Mouse (Mus musculus) liver, embryonic 13.5 days (tissue): ENCODE data around the gene Sos1. TPM values are rescaled to one million over a fixed set of nuclear protein-coding genes. Genes with fewer than 3 reads are reported as not detected.
"Not testable (repeated sequence)": the region's sequence is repeated elsewhere in the genome, so short reads cannot be mapped to it uniquely, and the experiment has no call there.

Experiments used
- ATAC-seq: fragments of 200-750 bp; cut with Nextera tagmentation; 2 replicates; pipeline ENCODE4 v1.8.0; 2017; ENCODE audit warnings: low read depth, mild to moderate bottlenecking, moderate number of reproducible peaks, moderate library complexity
- DNase-seq: peaks from one replicate; pipeline ENCODE4 v3.0.0; 2022
- H3K27ac ChIP-seq: fragments of 300-500 bp; sonication (generic); 2 replicates; pipeline ENCODE4 v1.5.1; 2015; ENCODE audit warnings: moderate library complexity, mild to moderate bottlenecking, inconsistent platforms
- H3K27me3 ChIP-seq: fragments of 300-500 bp; sonication (generic); 2 replicates; pipeline ENCODE4 v1.6.1; 2015; ENCODE audit warnings: mild to moderate bottlenecking, inconsistent platforms
- H3K36me3 ChIP-seq: fragments of 300-500 bp; sonication (generic); 2 replicates; pipeline ENCODE4 v1.6.1; 2015; ENCODE audit warnings: mild to moderate bottlenecking, inconsistent platforms
- H3K4me1 ChIP-seq: fragments of 300-500 bp; sonication (generic); replicated peaks from 2 replicates; pipeline ENCODE4 v1.6.1; 2015; ENCODE audit warnings: inconsistent platforms
- H3K4me2 ChIP-seq: fragments of 300-500 bp; sonication (generic); 2 replicates; pipeline ENCODE4 v1.6.1; 2015; ENCODE audit warnings: inconsistent platforms, mild to moderate bottlenecking, moderate library complexity
- H3K4me3 ChIP-seq: fragments of 300-500 bp; sonication (generic); replicated peaks from 2 replicates; pipeline ENCODE4 v1.5.1; 2015; ENCODE audit warnings: mild to moderate bottlenecking, inconsistent platforms
- H3K9ac ChIP-seq: fragments of 300-500 bp; sonication (generic); 2 replicates; pipeline ENCODE4 v1.6.1; 2015; ENCODE audit warnings: mild to moderate bottlenecking, inconsistent platforms
- H3K9me3 ChIP-seq: fragments of 300-500 bp; sonication (generic); replicated peaks from 2 replicates; pipeline ENCODE4 v1.6.1; 2016; ENCODE audit warnings: inconsistent platforms
- WGBS: fragments of 180-500 bp; shearing (Covaris S2); methylation state at CpG from one replicate; pipeline ENCODE4 v1.1.7; 2015; ENCODE audit not compliant: insufficient replicate concordance; 5-methylcytosine and 5-hydroxymethylcytosine counted together
- polyA plus RNA-seq: library from polyadenylated mRNA; unstranded; fragments of >200 nt; fragmentation: Nextera tagmentation; extraction: Ambion mirVana; gene quantifications from 2 replicates; pipeline ENCODE4 v1.2.1, GENCODE M21; 2015

Sos1 gene
- polyA plus RNA-seq, 1 experiment from 2014 or later = 1.1 TPM

DNA sequence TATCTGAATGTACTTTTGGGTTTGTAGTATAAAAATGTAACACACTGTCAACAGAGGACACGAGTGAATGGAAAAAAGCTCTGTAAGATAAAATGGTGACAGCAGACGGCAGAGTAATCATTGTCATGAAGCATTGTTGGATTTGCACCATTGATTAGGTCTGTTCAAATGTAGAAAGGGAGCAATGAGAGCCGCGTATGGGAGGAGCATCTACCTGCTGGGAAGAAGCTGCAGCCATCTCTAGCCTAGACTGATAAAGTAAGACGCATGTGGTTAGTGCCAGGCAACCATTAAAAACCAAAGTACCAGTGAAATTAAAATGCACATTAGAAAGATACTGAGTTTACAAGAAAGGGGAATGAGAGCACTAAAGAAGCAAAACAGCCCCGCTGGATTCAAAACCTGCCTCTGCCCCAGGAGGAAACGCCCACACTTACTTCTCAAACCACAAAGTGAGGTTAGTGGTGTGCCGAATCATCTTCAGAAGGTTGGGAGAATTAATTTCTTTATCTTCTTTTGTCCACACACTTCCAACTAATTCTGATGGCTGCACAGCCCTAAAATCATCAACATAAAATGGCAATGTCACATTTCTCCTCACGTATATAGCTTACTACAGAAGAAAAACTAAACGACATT, 61.6 kb downstream of the Sos1 start:
- H3K9me3 ChIP-seq = no peaks in the 10 kb centered on the region; the same call in 1 of the 2 replicates
- no peak overlapping the region for H3K27ac ChIP-seq
- no peak overlapping the region for H3K4me2 ChIP-seq
- WGBS = 60% methylated on average over 10 of the region's 10 CpGs
- no peak overlapping the region for H3K4me3 ChIP-seq
- DNase-seq = no peak
- no peaks in the 10 kb centered on the region for H3K4me1 ChIP-seq
- no peak for ATAC-seq
- H3K27me3 ChIP-seq = no peaks in the 10 kb centered on the region
- no peak overlapping the region for H3K9ac ChIP-seq
- H3K36me3 ChIP-seq = peaks cover 34% of the 10 kb centered on the region

GRCm38 (mm10) chr17:80411182-80411581, 69.1 kb downstream of the Sos1 start:
- peaks cover 55% of the 10 kb centered on the region for H3K36me3 ChIP-seq
- DNase-seq (no peak), ATAC-seq (no peak)
- no peaks in the 10 kb centered on the region for H3K4me1 ChIP-seq
- no peak overlapping the region for H3K27ac ChIP-seq
- H3K9ac ChIP-seq = no peak overlapping the region
- no peak overlapping the region for H3K4me3 ChIP-seq
- no peak overlapping the region for H3K4me2 ChIP-seq
- 58% methylated on average over 1 of the region's 1 CpGs for WGBS
- H3K9me3 ChIP-seq = no peaks in the 10 kb centered on the region
- no peaks in the 10 kb centered on the region for H3K27me3 ChIP-seq

GRCm38 (mm10) chr17:80398243-80398642, 82.0 kb downstream of the Sos1 start:
- H3K9me3 ChIP-seq = no peaks in the 10 kb centered on the region
- no peaks in the 10 kb centered on the region for H3K27me3 ChIP-seq
- peaks cover 18% of the 10 kb centered on the region for H3K36me3 ChIP-seq
- 80% methylated on average over 7 of the region's 7 CpGs for WGBS
- H3K4me3 ChIP-seq = no peak overlapping the region
- ATAC-seq (no peak), DNase-seq (no peak)
- no peak overlapping the region for H3K4me2 ChIP-seq
- H3K9ac ChIP-seq = no peak overlapping the region
- H3K27ac ChIP-seq = no peak overlapping the region
- H3K4me1 ChIP-seq = 0 out of 2 replicates have a peak, but pooled peaks cover 1% of the 10 kb centered on the region

DNA sequence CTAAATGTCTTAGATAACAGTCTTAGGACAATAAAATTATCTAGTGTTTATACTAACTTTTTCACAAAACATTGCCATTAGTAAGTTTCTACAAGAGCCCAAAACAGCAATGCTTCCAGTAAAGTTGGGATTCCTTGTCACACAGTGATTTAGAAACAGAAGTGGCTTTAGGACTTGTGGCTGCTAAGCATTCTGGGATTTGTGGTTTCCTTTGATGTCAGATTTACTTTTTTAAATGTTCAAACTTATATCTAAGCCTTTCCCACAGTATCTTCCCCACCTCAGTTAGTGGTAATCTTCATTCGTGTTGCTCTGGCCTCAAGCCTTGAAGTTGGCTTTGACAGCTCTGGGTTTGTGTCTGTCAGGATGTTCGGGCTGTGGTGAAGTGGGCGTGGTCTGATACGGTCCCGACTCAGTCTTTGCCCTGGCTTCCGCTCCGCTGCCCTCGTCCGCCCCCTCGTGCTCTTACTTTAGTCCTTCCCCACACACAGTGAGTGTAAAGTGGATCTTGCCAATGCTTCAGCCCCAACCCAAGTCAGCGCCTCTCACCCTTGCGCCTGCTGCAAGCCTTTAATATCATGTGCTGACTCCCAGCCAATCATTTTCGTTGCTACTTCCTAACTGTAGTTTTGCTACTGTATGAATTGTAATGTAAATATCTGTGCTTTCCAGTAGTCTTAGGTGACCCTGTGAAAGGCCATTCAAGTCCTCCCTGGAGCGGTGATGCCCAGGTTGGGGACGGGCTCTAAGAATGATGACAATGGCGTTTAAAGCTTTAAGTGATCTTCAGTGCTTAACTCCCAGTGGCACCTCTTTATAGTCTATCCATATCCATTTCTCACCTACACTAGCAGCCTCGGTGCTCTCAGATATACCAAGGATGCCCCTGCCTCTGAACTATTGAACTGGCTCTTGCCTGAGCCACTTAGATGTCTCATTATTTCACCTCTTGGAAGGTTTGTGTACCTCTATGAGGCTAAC, 88.5 kb downstream of the Sos1 start:
- 14% methylated on average over 17 of the region's 17 CpGs for WGBS
- no peaks in the 10 kb centered on the region for H3K9me3 ChIP-seq
- H3K27me3 ChIP-seq = 0 out of 2 replicates have a peak, but pooled peaks cover 3% of the 10 kb centered on the region
- peak overlapping the region; percentile 45 for H3K9ac ChIP-seq
- H3K36me3 ChIP-seq = no peaks in the 10 kb centered on the region
- peak; percentile 33 for DNase-seq
- peak overlapping the region; percentile 44 for H3K4me3 ChIP-seq
- H3K27ac ChIP-seq = no peak overlapping the region
- H3K4me1 ChIP-seq = peaks cover 8% of the 10 kb centered on the region
- peak overlapping the region; percentile 64 for H3K4me2 ChIP-seq
- ATAC-seq = peak; percentile 82

- H3K4me3 ChIP-seq = no peak overlapping the region
- H3K27me3 ChIP-seq = 0 out of 2 replicates have a peak, but pooled peaks cover 3% of the 10 kb centered on the region
- no peak overlapping the region for H3K4me2 ChIP-seq
- H3K36me3 ChIP-seq = no peaks in the 10 kb centered on the region
- no peak overlapping the region for H3K27ac ChIP-seq
- DNase-seq = no peak
- peaks cover 8% of the 10 kb centered on the region for H3K4me1 ChIP-seq
- H3K9ac ChIP-seq = no peak overlapping the region
- WGBS = 61% methylated on average over 10 of the region's 10 CpGs
- no peaks in the 10 kb centered on the region for H3K9me3 ChIP-seq
- no peak for ATAC-seq
Measured at GRCm38 (mm10) chr17:80390024-80390423, 90.2 kb downstream of the Sos1 start.

DNA sequence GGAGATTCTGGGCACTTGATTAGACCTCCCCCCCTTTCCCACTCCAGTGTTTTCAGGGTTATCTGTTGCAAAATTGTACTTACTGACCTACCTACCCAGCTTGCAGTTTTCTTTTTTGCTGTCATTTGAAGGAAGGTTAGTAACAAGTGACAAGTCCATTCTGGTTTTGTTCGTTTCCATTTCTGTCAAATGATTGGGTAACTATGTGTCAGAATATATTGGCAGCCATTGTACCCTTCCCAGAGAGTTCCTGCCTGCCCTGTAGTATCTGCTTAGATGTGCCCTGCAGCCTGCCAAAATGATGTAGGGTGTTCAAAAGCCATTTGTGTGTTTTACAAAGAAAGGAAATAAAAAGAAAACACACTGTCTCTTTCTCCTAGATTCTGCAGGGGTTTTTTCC, 94.6 kb downstream of the Sos1 start:
- no peak overlapping the region for H3K27ac ChIP-seq
- H3K36me3 ChIP-seq = no peaks in the 10 kb centered on the region
- no peak overlapping the region for H3K4me2 ChIP-seq
- 29% methylated on average over 1 of the region's 1 CpGs for WGBS
- DNase-seq (no peak), ATAC-seq (no peak)
- no peaks in the 10 kb centered on the region for H3K4me1 ChIP-seq
- 0 out of 2 replicates have a peak, but pooled peaks cover 3% of the 10 kb centered on the region for H3K27me3 ChIP-seq
- H3K4me3 ChIP-seq = no peak overlapping the region
- H3K9me3 ChIP-seq = no peaks in the 10 kb centered on the region
- no peak overlapping the region for H3K9ac ChIP-seq

DNA sequence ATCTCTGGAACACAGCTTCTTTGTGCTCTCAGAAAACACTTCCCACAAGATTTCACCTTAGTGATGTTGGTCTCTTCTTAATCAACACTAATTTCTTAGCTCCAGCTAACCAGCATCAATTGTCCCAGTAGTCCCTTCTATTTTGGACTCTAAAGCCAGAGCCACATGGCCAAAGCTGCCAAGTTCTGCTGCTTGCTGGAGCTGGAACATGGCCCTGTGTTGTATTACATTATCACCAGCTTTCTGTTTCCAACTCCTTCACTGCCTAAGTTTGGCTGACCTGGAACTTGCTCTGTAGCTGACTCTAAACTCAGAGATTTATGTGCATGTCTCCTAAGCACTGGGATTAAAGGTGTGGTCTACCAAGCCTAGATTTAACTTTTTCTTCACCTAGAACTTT, 101.9 kb downstream of the Sos1 start:
- H3K4me1 ChIP-seq, H3K36me3 ChIP-seq, DNase-seq, H3K4me2 ChIP-seq, H3K27ac ChIP-seq, H3K9ac ChIP-seq, ATAC-seq, H3K4me3 ChIP-seq, H3K9me3 ChIP-seq: not testable (repeated sequence)
- peaks cover 26% of the 10 kb centered on the region for H3K27me3 ChIP-seq

- peak overlapping the region; percentile 70 for H3K4me2 ChIP-seq
- H3K4me1 ChIP-seq = peaks cover 13% of the 10 kb centered on the region
- H3K36me3 ChIP-seq = no peaks in the 10 kb centered on the region
- 23% methylated on average over 29 of the region's 29 CpGs for WGBS
- peak; percentile 59 for ATAC-seq
- peak overlapping the region; percentile 54 for H3K4me3 ChIP-seq
- peaks cover 44% of the 10 kb centered on the region for H3K27me3 ChIP-seq
- H3K27ac ChIP-seq = no peak overlapping the region
- no peak for DNase-seq
- no peaks in the 10 kb centered on the region for H3K9me3 ChIP-seq
- peak overlapping the region; percentile 63 for H3K9ac ChIP-seq
Measured at GRCm38 (mm10) chr17:80373726-80374096, 106.5 kb downstream of the Sos1 start.

- Histone ChIP-seq H3K27ac (no peak within 1 kb of the TSS), H3K27me3 (peaks cover 44% of the 10 kb centered on the region), H3K4me2 (peak within 1 kb of the TSS; percentile 70), H3K4me1 (peaks cover 13% of the 10 kb centered on the region), H3K9me3 (no peaks in the 10 kb centered on the region), H3K36me3 (no peaks in the 10 kb centered on the region), H3K9ac (peak within 1 kb of the TSS; percentile 63), H3K4me3 (peak within 1 kb of the TSS; percentile 54)
- peak; percentile 96 for ATAC-seq
- DNase-seq = peak; percentile 79
- WGBS = 3% methylated on average over 102 of the region's 102 CpGs
Measured at GRCm38 (mm10) chr17:80372989-80373725, 107.1 kb downstream of the Sos1 start, which contains the start of gene Gm10190. Gm10190 (minus strand) TSS chr17:80373541.

DNA sequence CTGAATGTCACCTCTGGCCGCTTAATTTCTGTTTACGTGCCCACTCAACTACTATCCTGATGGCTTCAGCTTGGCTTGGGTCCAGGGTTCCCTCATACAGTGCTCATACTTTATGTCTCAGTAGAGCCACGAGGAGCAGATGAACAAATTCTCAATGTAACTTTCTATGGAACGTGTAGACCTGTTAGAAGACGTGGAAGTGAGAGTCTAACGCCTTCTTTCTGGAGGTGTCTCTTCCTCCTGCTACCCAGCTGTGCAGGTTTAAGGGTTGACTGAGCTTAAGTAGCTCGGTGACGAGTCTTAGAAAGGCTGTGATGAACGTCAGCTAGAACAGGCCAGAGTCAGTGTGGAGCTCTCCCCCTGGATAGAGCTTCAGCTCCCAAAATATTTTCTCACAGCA, 111.6 kb downstream of the Sos1 start:
- Histone ChIP-seq H3K27me3 (peaks cover 21% of the 10 kb centered on the region), H3K9ac (no peak overlapping the region), H3K9me3 (no peaks in the 10 kb centered on the region), H3K4me3 (no peak overlapping the region), H3K4me1 (peaks cover 10% of the 10 kb centered on the region), H3K27ac (no peak overlapping the region), H3K36me3 (no peaks in the 10 kb centered on the region), H3K4me2 (no peak overlapping the region)
- WGBS = 64% methylated on average over 9 of the region's 9 CpGs
- DNase-seq (no peak), ATAC-seq (no peak)

GRCm38 (mm10) chr17:80367276-80367675, 113.0 kb downstream of the Sos1 start:
- H3K27me3 ChIP-seq = peaks cover 7% of the 10 kb centered on the region
- no peak overlapping the region for H3K27ac ChIP-seq
- no peaks in the 10 kb centered on the region for H3K36me3 ChIP-seq
- H3K4me1 ChIP-seq = no peaks in the 10 kb centered on the region
- H3K9me3 ChIP-seq = no peaks in the 10 kb centered on the region
- no peak for ATAC-seq
- H3K4me2 ChIP-seq = no peak overlapping the region
- WGBS = 67% methylated on average over 5 of the region's 5 CpGs
- H3K9ac ChIP-seq = no peak overlapping the region
- no peak overlapping the region for H3K4me3 ChIP-seq
- no peak for DNase-seq
